Mouse (Mus musculus): ENCODE measurements around the gene Tssk4. TPM values are rescaled to one million over a fixed set of nuclear protein-coding genes. Genes with fewer than 3 reads are reported as not detected.

Tssk4 gene
- polyA plus RNA-seq, 1 experiment: 0.79 TPM

DNA sequence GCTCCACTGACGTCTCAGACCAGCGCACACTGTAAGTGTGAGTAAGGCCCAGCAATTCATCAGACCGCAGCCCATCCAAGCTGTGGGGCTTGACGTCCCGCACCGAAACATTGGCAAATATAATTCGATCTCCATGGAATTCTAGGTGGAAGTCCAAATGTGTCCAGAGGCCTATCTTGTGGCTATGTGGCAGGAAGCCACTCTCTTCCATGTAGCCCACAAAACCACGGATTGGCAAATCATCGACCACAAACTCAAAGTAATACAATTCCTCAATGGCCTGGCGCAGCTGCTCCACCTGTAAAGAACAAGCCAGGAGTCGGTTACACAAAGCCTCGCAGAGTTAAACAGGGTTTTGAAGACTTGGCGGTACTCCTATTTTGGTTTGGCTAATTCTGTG is 8.7 kb upstream of the Tssk4 start:
- H3K4me3 ChIP-seq (ENCODE audit: insufficient read depth, low read length): no peak overlapping the region
- H3K4me1 ChIP-seq (ENCODE audit: control insufficient read depth, insufficient read depth, low read length): peaks cover 7% of the 10 kb centered on the region; the same call in 1 of the 2 replicates
- TF ChIP-seq POLR2A (IDR thresholded peaks at IDR 0.05; ENCODE audit: extremely low read depth, insufficient read depth, low read length): no peak
- TF ChIP-seq CTCF (IDR thresholded peaks at IDR 0.05; ENCODE audit: extremely low read depth, insufficient read depth, low read length): no peak
- no peak overlapping the region for H3K27ac ChIP-seq (ENCODE audit: insufficient read depth, low read length)

DNA sequence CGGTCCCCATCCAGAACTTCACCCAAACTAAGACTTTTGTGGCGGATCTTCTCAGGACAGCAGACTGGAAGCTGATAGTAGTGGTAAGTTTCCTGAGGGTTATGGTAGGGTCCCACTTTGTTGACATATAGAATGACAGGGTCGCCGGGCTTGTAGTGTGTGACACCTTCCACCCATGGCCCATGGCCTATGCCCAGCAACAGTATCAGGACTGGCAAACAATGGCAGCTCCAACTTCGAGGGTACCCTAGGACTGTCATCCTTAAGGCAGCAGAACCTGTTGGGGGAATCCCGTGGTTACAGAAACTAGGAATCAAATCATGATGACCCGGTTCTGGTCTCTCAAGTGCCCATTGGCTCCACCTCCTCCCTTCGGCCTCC is 7.3 kb upstream of the Tssk4 start:
- Histone ChIP-seq H3K4me3 (ENCODE audit: insufficient read depth, low read length) (peak overlapping the region; percentile 76), H3K4me1 (ENCODE audit: control insufficient read depth, insufficient read depth, low read length) (peaks cover 7% of the 10 kb centered on the region; the same call in 1 of the 2 replicates)
- TF ChIP-seq POLR2A (IDR thresholded peaks at IDR 0.05; ENCODE audit: extremely low read depth, insufficient read depth, low read length) (no peak), CTCF (IDR thresholded peaks at IDR 0.05; ENCODE audit: extremely low read depth, insufficient read depth, low read length) (no peak)

DNA sequence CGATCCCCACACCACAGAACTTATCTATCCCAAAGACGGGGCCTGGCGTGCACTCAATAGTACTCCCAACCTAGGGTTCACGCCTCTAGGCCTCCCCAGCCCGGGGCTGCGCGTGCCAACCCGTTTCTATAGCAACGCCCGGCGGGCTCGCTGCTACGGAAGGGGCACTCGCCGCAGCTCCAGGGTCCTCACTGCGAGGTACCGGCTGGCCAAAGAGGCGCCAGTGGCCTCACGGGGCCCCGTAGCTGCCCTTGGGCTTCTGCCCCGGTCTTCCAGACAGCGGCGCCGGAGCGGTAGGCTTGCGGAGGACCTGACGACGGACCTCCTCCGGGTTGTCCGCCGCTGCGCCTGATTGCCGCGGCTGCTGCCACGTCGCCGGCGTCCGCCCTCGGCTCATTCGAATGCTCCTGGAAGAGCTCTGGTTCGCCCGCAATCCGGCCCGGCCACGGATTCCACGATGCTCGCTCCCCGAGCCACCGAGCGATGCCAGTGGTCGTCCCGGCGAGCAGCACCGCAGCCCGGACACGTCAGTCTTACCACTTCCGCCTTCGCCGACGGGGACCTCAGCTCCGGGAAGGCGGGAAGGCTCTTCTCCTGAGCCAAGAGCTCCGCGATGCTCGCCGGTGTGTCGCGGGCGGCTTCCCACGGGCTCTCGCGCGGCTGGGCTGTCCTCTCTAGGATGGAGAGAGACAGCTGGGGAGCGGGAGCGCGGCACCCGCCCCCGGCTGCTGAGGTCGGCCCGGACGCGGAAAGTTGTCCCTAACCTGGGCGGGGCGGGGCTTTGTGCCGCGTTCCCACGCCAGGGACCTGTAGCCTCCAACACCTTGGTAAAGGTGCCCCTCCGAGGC is 6.7 kb upstream of the Tssk4 start, which contains the start of gene Tm9sf1:
Gene Tm9sf1 (minus strand): TSS at position 747 of the 848 bp plus-strand sequence.
- Histone ChIP-seq H3K4me3 (ENCODE audit: insufficient read depth, low read length) (peak within 1 kb of the TSS; percentile 76), H3K4me1 (ENCODE audit: control insufficient read depth, insufficient read depth, low read length) (peaks cover 7% of the 10 kb centered on the region; the same call in 1 of the 2 replicates), H3K27ac (ENCODE audit: insufficient read depth, low read length) (peak within 1 kb of the TSS; percentile 95)
- TF ChIP-seq POLR2A (IDR thresholded peaks at IDR 0.05; ENCODE audit: extremely low read depth, insufficient read depth, low read length): peak; percentile 36; the same call in 1 of the 2 replicates
- TF ChIP-seq CTCF (IDR thresholded peaks at IDR 0.05; ENCODE audit: extremely low read depth, insufficient read depth, low read length): no peak

More for the DNA sequence above, 7.3 kb upstream of the Tssk4 start:
- peak overlapping the region; percentile 95; the same call in 1 of the 2 replicates for H3K27ac ChIP-seq (ENCODE audit: insufficient read depth, low read length)

DNA sequence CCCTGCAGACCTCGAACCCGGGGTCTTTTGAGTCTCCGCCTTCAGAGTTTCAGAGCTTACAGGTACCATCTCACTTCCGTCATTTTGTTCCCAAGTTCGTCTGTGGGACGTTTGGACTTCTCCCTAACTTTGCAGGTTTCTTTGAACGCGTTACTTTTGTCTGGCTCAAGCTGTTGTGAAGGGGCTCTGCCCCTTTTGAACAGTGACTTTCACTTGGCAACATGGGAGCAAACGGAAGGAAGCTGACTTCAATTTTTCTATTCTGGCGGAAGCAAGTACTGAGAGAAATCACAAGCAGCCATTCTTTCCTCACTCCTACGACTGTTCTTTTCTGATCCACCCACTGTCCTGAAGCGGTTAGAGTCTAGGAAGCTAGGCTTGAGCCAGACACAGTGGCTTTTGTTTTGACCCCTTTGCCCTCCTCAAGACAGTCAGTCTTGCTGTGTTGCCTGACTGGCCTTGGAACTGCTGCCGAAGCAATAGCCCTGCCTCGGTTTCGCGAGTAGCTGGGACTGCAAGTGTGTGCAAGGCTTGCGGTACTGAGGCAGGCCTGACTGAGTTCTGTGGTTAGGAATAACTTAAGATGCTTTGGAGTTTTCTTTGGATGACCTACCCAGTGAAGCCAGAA is 5.6 kb upstream of the Tssk4 start:
- Histone ChIP-seq H3K4me3 (ENCODE audit: insufficient read depth, low read length) (peak overlapping the region; percentile 76), H3K27ac (ENCODE audit: insufficient read depth, low read length) (no peak overlapping the region), H3K4me1 (ENCODE audit: control insufficient read depth, insufficient read depth, low read length) (peaks cover 7% of the 10 kb centered on the region; the same call in 1 of the 2 replicates)
- no peak for TF ChIP-seq CTCF (IDR thresholded peaks at IDR 0.05; ENCODE audit: extremely low read depth, insufficient read depth, low read length)
- no peak for TF ChIP-seq POLR2A (IDR thresholded peaks at IDR 0.05; ENCODE audit: extremely low read depth, insufficient read depth, low read length)

DNA sequence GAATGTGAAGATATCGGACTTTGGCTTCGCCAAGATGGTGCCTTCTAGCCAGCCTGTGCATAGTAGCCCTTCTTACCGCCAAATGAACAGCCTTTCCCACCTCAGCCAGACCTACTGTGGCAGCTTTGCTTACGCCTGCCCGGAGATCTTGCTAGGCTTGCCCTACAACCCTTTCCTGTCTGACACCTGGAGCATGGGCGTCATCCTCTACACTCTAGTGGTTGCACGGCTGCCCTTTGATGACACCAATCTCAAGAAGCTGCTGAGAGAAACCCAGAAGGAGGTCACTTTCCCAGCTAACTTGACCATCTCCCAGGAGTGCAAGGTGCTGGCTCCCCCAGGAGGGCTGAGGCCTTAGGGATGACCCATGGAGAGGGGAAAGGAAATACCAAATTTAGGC is 1.5 kb downstream of the Tssk4 start:
- TF ChIP-seq POLR2A (IDR thresholded peaks at IDR 0.05; ENCODE audit: extremely low read depth, insufficient read depth, low read length) (no peak), CTCF (IDR thresholded peaks at IDR 0.05; ENCODE audit: extremely low read depth, insufficient read depth, low read length) (no peak)
- Histone ChIP-seq H3K4me3 (ENCODE audit: insufficient read depth, low read length) (no peak overlapping the region), H3K4me1 (ENCODE audit: control insufficient read depth, insufficient read depth, low read length) (no peaks in the 10 kb centered on the region), H3K27ac (ENCODE audit: insufficient read depth, low read length) (no peak overlapping the region)

DNA sequence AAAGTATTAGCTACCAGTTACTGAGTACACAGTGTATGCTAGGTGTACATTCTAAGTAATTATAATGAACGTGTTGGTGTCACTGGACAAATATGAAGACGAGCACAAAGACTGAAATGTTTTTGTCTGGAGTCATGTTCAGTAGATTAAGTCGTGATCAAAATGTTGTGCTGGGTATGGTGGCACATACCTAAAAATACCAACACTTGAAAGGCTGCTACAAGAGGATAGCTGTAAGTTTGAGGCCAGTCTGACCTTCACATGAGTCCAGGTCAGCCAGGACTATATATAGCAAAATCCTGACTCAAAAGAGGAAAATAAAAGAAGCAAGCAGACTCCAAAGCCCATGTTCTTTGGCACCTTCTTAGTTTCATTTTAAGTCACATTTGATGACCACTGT is 7.0 kb downstream of the Tssk4 start:
- no peaks in the 10 kb centered on the region for H3K4me1 ChIP-seq (ENCODE audit: control insufficient read depth, insufficient read depth, low read length)
- no peak overlapping the region for H3K4me3 ChIP-seq (ENCODE audit: insufficient read depth, low read length)
- no peak overlapping the region for H3K27ac ChIP-seq (ENCODE audit: insufficient read depth, low read length)
- TF ChIP-seq CTCF (IDR thresholded peaks at IDR 0.05; ENCODE audit: extremely low read depth, insufficient read depth, low read length) (no peak), POLR2A (IDR thresholded peaks at IDR 0.05; ENCODE audit: extremely low read depth, insufficient read depth, low read length) (no peak)

DNA sequence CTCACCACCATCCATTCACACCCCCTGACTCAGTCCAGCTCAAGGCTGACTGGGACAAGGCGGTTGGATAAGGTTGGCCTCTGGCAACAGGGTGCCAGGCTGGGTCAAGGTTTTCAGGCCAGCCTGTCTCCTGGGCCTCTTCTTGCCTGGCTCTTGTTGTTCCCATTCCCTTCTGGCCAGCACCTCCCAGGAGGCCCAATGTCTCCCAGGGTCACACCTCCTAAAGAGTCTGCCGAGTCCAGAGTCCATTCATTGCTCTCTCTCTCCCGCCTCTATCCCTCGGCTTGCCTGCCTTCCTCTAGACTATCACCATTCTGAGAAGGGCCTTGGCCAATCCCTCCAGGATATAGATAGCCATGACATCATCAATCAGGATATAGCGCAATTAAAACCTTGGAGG is 8.0 kb downstream of the Tssk4 start:
- Histone ChIP-seq H3K4me3 (ENCODE audit: insufficient read depth, low read length) (no peak overlapping the region), H3K27ac (ENCODE audit: insufficient read depth, low read length) (no peak overlapping the region), H3K4me1 (ENCODE audit: control insufficient read depth, insufficient read depth, low read length) (no peaks in the 10 kb centered on the region)
- no peak for TF ChIP-seq CTCF (IDR thresholded peaks at IDR 0.05; ENCODE audit: extremely low read depth, insufficient read depth, low read length)
- no peak for TF ChIP-seq POLR2A (IDR thresholded peaks at IDR 0.05; ENCODE audit: extremely low read depth, insufficient read depth, low read length)

DNA sequence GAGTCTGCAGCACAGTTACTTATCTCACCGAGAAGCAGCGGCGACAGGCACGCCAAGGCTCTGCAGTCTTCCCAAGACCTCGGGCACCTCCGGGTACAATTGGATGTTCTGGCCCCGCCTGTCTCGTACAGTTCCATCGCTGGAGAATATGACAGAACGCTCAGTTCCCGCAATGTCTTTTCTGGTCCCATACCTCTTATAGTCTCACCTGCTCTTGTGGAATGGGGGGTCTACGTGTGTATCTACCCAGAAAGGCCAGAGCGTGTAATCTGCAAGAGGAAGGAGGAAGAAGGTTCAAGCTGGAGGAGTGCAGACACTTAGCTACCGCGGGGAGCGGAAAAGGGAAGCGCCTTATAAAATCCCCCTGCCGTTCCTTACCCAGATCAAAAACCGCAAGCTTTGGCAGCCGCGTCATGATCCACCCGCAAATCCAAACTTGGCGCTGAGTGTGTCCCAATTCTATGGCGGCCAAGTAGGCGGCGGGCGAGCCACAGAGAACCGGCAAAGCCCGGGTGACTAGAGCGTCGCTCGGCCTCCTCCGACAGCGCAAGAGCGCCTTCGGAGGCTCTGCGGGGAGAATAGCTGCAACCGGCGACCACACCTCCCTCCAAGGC is 10.1 kb downstream of the Tssk4 start, which contains the start of gene Mdp1:
Gene Mdp1 (minus strand): TSS at position 549 of the 614 bp plus-strand sequence.
- Histone ChIP-seq H3K27ac (ENCODE audit: insufficient read depth, low read length) (peak within 1 kb of the TSS; percentile 54), H3K4me3 (ENCODE audit: insufficient read depth, low read length) (peak within 1 kb of the TSS; percentile 88)
- TF ChIP-seq POLR2A (IDR thresholded peaks at IDR 0.05; ENCODE audit: extremely low read depth, insufficient read depth, low read length) (peak; percentile 15; the same call in 1 of the 2 replicates), CTCF (IDR thresholded peaks at IDR 0.05; ENCODE audit: extremely low read depth, insufficient read depth, low read length) (peak; percentile 42)

DNA sequence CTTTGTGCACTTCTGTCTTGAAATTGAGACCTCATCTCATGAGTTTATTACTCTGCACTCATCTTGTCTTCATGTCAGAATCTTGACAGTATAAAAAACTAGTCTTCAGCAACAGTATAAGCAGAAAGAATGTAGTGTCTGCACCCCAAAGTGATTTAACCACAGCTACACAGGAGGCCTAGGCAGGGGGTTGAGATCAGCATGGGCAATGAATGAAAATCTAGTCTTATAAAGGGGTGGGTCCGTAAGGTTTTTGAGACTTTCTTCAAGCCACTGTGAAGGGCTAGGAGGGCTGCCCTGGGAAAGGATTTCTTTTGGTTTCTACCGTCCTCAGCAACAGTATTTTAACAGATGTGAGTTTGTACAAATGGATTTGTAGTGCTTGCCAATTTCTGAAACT is 10.7 kb downstream of the Tssk4 start:
- Histone ChIP-seq H3K27ac (ENCODE audit: insufficient read depth, low read length) (no peak overlapping the region), H3K4me3 (ENCODE audit: insufficient read depth, low read length) (no peak overlapping the region; the same call in 1 of the 2 replicates), H3K4me1 (ENCODE audit: control insufficient read depth, insufficient read depth, low read length) (no peaks in the 10 kb centered on the region)
- TF ChIP-seq CTCF (IDR thresholded peaks at IDR 0.05; ENCODE audit: extremely low read depth, insufficient read depth, low read length): no peak
- no peak for TF ChIP-seq POLR2A (IDR thresholded peaks at IDR 0.05; ENCODE audit: extremely low read depth, insufficient read depth, low read length)

More for the DNA sequence above, 10.1 kb downstream of the Tssk4 start, which contains the start of gene Mdp1:
- H3K4me1 ChIP-seq (ENCODE audit: control insufficient read depth, insufficient read depth, low read length): no peaks in the 10 kb centered on the region

All from cortical plate, adult 2 months (tissue).